Mouse (Mus musculus) ES-Bruce4 (cell line): ENCODE results near the gene Ppp1r11. TPM values are rescaled to one million over a fixed set of nuclear protein-coding genes. Genes with fewer than 3 reads are reported as not detected.
A peak's percentile ranks its signal among the peaks of the same experiment; 100 is the strongest.

Experiments used
- H3K27ac ChIP-seq: 2 replicates; pipeline ENCODE4 v1.5.1; 2012; ENCODE audit warnings: low read length, inconsistent platforms; ENCODE audit not compliant: insufficient read depth
- H3K27me3 ChIP-seq: 2 replicates; pipeline ENCODE4 v1.6.1; 2012; ENCODE audit warnings: mild to moderate bottlenecking, low read length, inconsistent platforms; ENCODE audit not compliant: control insufficient read depth, poor library complexity, insufficient read depth, severe bottlenecking
- H3K36me3 ChIP-seq: 2 replicates; pipeline ENCODE4 v1.6.1; 2012; ENCODE audit warnings: inconsistent platforms, mild to moderate bottlenecking, low read length, moderate library complexity; ENCODE audit not compliant: control insufficient read depth, poor library complexity, insufficient read depth, severe bottlenecking
- H3K4me1 ChIP-seq: one replicate; pipeline ENCODE4 v1.8.1; 2011; ENCODE audit warnings: low read length; ENCODE audit not compliant: control insufficient read depth, insufficient read depth
- H3K4me3 ChIP-seq: 2 replicates; pipeline ENCODE4 v1.5.1; 2011; ENCODE audit warnings: low read depth, mild to moderate bottlenecking, low read length
- H3K9ac ChIP-seq: 2 replicates; pipeline ENCODE4 v1.6.1; 2012; ENCODE audit warnings: low read depth, mild to moderate bottlenecking, inconsistent platforms; ENCODE audit not compliant: poor library complexity, severe bottlenecking
- H3K9me3 ChIP-seq: replicated peaks from 2 replicates; pipeline ENCODE4 v1.6.1; 2012; ENCODE audit warnings: mild to moderate bottlenecking, low read length, inconsistent platforms; ENCODE audit not compliant: control insufficient read depth, poor library complexity, insufficient read depth, severe bottlenecking
- CTCF ChIP-seq: IDR thresholded peaks from one replicate; pipeline ENCODE4 v1.8.1; 2011; ENCODE audit warnings: low read depth, low read length
- EP300 ChIP-seq: IDR thresholded peaks from 2 replicates; pipeline ENCODE4 v1.6.1; 2011; ENCODE audit warnings: low read depth, low read length; ENCODE audit not compliant: insufficient read depth
- POLR2A ChIP-seq: IDR thresholded peaks from one replicate; pipeline ENCODE4 v1.8.1; 2011; ENCODE audit warnings: low read length; ENCODE audit not compliant: insufficient read depth
- polyA plus RNA-seq: library from polyadenylated mRNA; stranded (reverse); fragments of >200 nt; gene quantifications from 2 replicates; pipeline ENCODE4 v1.2.4, GENCODE M21; 2011; ENCODE audit warnings: low read depth; ENCODE audit not compliant: missing spikeins, insufficient read depth, insufficient read length

Ppp1r11 gene
- polyA plus RNA-seq, 1 experiment: 67.3 TPM

- Histone ChIP-seq H3K4me1 (peaks cover 2% of the 10 kb centered on the region), H3K4me3 (peak within 1 kb of the TSS; percentile 45), H3K27me3 (no peaks in the 10 kb centered on the region), H3K27ac (no peak within 1 kb of the TSS), H3K36me3 (no peaks in the 10 kb centered on the region), H3K9me3 (no peaks in the 10 kb centered on the region), H3K9ac (peak within 1 kb of the TSS; percentile 60)
- TF ChIP-seq EP300 (no peak), POLR2A (no peak), CTCF (no peak)
These were observed 8.6 kb downstream of the Ppp1r11 start, which contains the start of gene Rnf39 for GRCm38 (mm10) chr17:36942791-36943471. Rnf39 (plus strand) TSS chr17:36942918.

GRCm38 (mm10) chr17:36942391-36942790 is 9.2 kb downstream of the Ppp1r11 start:
- peak overlapping the region; percentile 45 for H3K4me3 ChIP-seq
- H3K9ac ChIP-seq: peak overlapping the region; percentile 60; the same call in 1 of the 2 replicates
- H3K27me3 ChIP-seq: no peaks in the 10 kb centered on the region
- H3K27ac ChIP-seq: no peak overlapping the region
- TF ChIP-seq CTCF (no peak), EP300 (no peak), POLR2A (no peak)
- H3K4me1 ChIP-seq: peaks cover 2% of the 10 kb centered on the region
- H3K9me3 ChIP-seq: no peaks in the 10 kb centered on the region
- H3K36me3 ChIP-seq: no peaks in the 10 kb centered on the region

- Histone ChIP-seq H3K4me3 (no peak overlapping the region), H3K9ac (no peak overlapping the region), H3K9me3 (no peaks in the 10 kb centered on the region), H3K4me1 (peaks cover 2% of the 10 kb centered on the region), H3K36me3 (no peaks in the 10 kb centered on the region), H3K27ac (no peak overlapping the region), H3K27me3 (no peaks in the 10 kb centered on the region)
- TF ChIP-seq CTCF: no peak
- no peak for TF ChIP-seq EP300
- TF ChIP-seq POLR2A: no peak
These were observed 13.5 kb downstream of the Ppp1r11 start for GRCm38 (mm10) chr17:36938056-36938455.

GRCm38 (mm10) chr17:36931806-36932205 is 19.7 kb downstream of the Ppp1r11 start:
- no peaks in the 10 kb centered on the region for H3K4me1 ChIP-seq
- H3K4me3 ChIP-seq: no peak overlapping the region
- no peaks in the 10 kb centered on the region for H3K27me3 ChIP-seq
- no peak for TF ChIP-seq CTCF
- no peak for TF ChIP-seq EP300
- TF ChIP-seq POLR2A: no peak
- no peak overlapping the region for H3K27ac ChIP-seq
- no peaks in the 10 kb centered on the region for H3K36me3 ChIP-seq
- no peaks in the 10 kb centered on the region for H3K9me3 ChIP-seq
- H3K9ac ChIP-seq: no peak overlapping the region

- Histone ChIP-seq H3K4me1 (no peaks in the 10 kb centered on the region), H3K36me3 (no peaks in the 10 kb centered on the region), H3K27me3 (no peaks in the 10 kb centered on the region), H3K9ac (no peak overlapping the region), H3K4me3 (no peak overlapping the region), H3K27ac (no peak overlapping the region), H3K9me3 (no peaks in the 10 kb centered on the region)
- no peak for TF ChIP-seq POLR2A
These were observed 20.4 kb downstream of the Ppp1r11 start for GRCm38 (mm10) chr17:36931130-36931529.

- no peaks in the 10 kb centered on the region for H3K9me3 ChIP-seq
- no peaks in the 10 kb centered on the region for H3K4me1 ChIP-seq
- no peak overlapping the region for H3K9ac ChIP-seq
- no peaks in the 10 kb centered on the region for H3K36me3 ChIP-seq
- TF ChIP-seq POLR2A (no peak), CTCF (no peak), EP300 (no peak)
- no peak overlapping the region for H3K27ac ChIP-seq
- H3K4me3 ChIP-seq: no peak overlapping the region
- no peaks in the 10 kb centered on the region for H3K27me3 ChIP-seq
These were observed 21.3 kb downstream of the Ppp1r11 start for GRCm38 (mm10) chr17:36930233-36930632.
